Mouse (Mus musculus): ENCODE measurements around the gene Ostc. TPM values are rescaled to one million over a fixed set of nuclear protein-coding genes. Genes with fewer than 3 reads are reported as not detected.

The Ostc gene
- polyA plus RNA-seq, 1 experiment from 2014 or later = 359 TPM

DNA sequence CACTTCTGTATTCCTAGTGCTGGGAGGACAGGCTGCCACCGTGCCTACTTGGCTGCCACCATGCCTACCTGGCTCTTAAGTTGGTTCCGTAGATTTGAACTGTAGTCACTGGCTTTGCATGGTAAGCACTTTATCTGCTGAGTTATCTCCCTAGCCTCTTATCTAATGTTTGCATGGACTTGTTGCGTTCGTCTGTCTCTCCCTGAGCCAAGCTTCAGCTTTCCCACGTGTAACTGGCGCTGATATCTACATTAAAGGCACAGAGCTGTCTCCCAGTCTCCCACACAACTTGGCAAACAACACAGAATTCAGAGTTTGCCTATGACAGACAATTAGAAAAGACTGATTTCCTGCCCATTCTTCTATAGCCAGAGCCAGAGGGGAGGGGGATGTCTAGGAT, 48.6 kb downstream of the Ostc start:
- 71% methylated on average over 6 of the region's 6 CpGs for WGBS
- no peaks in the 10 kb centered on the region for H3K9me3 ChIP-seq (replicated peaks; ENCODE audit: low read length)
- no peaks in the 10 kb centered on the region for H3K27me3 ChIP-seq (ENCODE audit: insufficient read depth, low read length)
- no peak overlapping the region for H3K27ac ChIP-seq
- H3K4me2 ChIP-seq (ENCODE audit: low read length) = no peak overlapping the region
- no peaks in the 10 kb centered on the region for H3K36me3 ChIP-seq (ENCODE audit: insufficient read depth, low read length)
- no peak overlapping the region for H3K9ac ChIP-seq (ENCODE audit: low read depth, low read length)
- no peak overlapping the region for H3K4me3 ChIP-seq (replicated peaks; ENCODE audit: low read depth, low read length)
- ATAC-seq (replicated peaks; ENCODE audit: low FRiP score, low read depth) = no peak
- no peak for TF ChIP-seq CTCF (IDR thresholded peaks at IDR 0.05; ENCODE audit: low read depth)
- H3K4me1 ChIP-seq (replicated peaks; ENCODE audit: insufficient read depth, low read length) = no peaks in the 10 kb centered on the region
- DNase-seq (ENCODE audit: low spot score) = no peak

DNA sequence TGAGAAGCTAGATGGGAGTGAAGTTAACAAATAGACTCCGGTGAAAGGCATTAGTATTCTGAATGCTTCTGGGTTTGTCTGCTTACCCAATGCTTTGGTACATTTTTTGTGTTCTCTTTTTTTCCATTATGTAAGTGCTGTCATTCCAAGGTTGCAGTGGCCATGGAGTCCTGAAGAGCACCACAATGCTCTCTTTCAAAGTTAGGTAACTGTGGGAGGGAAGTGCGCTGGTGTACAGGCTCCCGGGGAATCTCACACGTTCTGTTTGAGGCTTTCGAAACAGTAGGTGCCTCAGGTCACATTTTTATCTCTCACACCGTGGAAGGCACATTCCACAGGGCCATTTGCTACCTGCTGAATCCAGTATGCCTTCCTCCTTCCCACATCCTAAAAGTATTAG, 59.7 kb downstream of the Ostc start:
- Histone ChIP-seq H3K4me3 (replicated peaks; ENCODE audit: low read depth, low read length) (no peak overlapping the region), H3K27me3 (ENCODE audit: insufficient read depth, low read length) (no peaks in the 10 kb centered on the region), H3K27ac (no peak overlapping the region), H3K36me3 (ENCODE audit: insufficient read depth, low read length) (no peaks in the 10 kb centered on the region), H3K4me2 (ENCODE audit: low read length) (no peak overlapping the region), H3K4me1 (replicated peaks; ENCODE audit: insufficient read depth, low read length) (no peaks in the 10 kb centered on the region), H3K9me3 (replicated peaks; ENCODE audit: low read length) (no peaks in the 10 kb centered on the region), H3K9ac (ENCODE audit: low read depth, low read length) (no peak overlapping the region)
- 39% methylated on average over 6 of the region's 6 CpGs for WGBS
- DNase-seq (ENCODE audit: low spot score) (no peak), ATAC-seq (replicated peaks; ENCODE audit: low FRiP score, low read depth) (no peak)
- no peak for TF ChIP-seq CTCF (IDR thresholded peaks at IDR 0.05; ENCODE audit: low read depth)

DNA sequence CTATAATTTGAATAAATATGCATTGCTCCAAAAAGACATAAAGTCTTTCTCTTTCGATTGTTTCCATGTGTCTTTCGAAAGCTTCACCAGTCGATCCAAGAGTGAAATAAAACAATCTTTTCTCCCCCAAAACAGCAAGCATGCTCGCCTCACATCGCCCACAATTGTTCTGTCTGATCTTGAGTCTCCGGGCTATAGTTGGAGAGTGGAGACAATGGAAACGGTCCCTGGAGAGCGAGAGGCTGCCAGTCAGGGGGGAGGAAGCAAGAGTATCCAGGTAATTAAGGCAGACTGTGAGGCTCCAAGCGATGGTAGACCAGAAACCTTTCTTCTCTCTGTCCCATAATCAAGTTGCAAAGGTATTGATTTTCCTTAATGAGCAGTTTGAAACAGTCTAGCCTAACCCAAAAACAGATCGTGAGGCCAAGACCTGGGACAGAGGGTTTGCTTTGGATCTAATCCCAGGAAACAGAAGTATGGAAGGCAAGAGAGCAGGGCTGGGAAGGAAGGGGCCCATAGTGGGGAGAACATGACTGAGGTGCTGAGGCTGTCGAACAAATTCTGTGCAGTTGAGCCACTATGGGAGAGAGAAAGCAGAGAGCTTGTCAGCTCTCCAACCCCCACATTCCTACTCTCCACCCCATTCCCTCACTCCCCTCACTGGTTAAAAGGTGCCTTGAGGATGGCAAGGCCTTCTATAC, 63.0 kb downstream of the Ostc start:
- no peak for TF ChIP-seq CTCF (IDR thresholded peaks at IDR 0.05; ENCODE audit: low read depth)
- Histone ChIP-seq H3K27me3 (ENCODE audit: insufficient read depth, low read length) (no peaks in the 10 kb centered on the region), H3K4me3 (replicated peaks; ENCODE audit: low read depth, low read length) (no peak overlapping the region), H3K4me1 (replicated peaks; ENCODE audit: insufficient read depth, low read length) (no peaks in the 10 kb centered on the region), H3K27ac (no peak overlapping the region), H3K9ac (ENCODE audit: low read depth, low read length) (no peak overlapping the region), H3K4me2 (ENCODE audit: low read length) (no peak overlapping the region), H3K9me3 (replicated peaks; ENCODE audit: low read length) (no peaks in the 10 kb centered on the region), H3K36me3 (ENCODE audit: insufficient read depth, low read length) (no peaks in the 10 kb centered on the region)
- ATAC-seq (replicated peaks; ENCODE audit: low FRiP score, low read depth) (no peak), DNase-seq (ENCODE audit: low spot score) (no peak)
- WGBS = 71% methylated on average over 11 of the region's 11 CpGs

Other genes starting within 250 kb of the Ostc start
- 6.7 and 7.6 TPM in 2 replicates for gene Etnppl, start 92.0 kb downstream of the Ostc start, polyA plus RNA-seq (2015; fragmentation: Nextera tagmentation; extraction: Ambion mirVana)
- gene Rpl34, start 21.0 kb upstream of the Ostc start, polyA plus RNA-seq (2015; fragmentation: Nextera tagmentation; extraction: Ambion mirVana) = 914 and 1,078 TPM in 2 replicates

Data from kidney, postnatal 0 days (tissue).